Mouse (Mus musculus) right cerebral cortex, postnatal 36 days (tissue): ENCODE measurements at regions not wholly inside any gene's neighbourhood (a gene's known extent, or its start where the extent isn't known, plus 50 kb on each side); places are given as distances from the start of the nearest gene placed in this dataset.

ENCODE experiments used
- DNase-seq, 2 experiments: peaks; one replicate each; pipeline ENCODE4 v3.0.0; 2022; ENCODE audit warnings: low spot score in 2 of 2, mixed read lengths in 1 of 2

DNA sequence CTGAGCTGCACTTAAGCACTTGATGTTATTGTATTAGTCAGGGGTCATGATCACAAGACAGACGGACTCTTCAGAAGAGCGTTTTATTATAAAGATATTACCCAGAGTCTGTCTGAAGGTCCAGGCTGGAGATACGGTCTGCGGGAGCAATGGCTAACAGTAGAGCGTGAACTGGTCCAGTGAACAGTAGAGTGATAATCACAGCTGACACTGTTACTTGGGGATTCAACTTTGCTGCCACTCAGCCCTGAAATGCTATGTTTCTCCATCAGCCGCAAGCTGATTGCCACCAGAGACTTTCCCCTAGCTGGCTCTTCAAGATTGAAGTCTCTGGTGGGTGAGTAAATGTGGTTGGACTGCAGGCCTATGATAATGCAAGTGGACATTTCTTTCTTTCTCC lies 133.1 kb upstream of the Zc3h12c start:
- DNase-seq, result no peak

DNA sequence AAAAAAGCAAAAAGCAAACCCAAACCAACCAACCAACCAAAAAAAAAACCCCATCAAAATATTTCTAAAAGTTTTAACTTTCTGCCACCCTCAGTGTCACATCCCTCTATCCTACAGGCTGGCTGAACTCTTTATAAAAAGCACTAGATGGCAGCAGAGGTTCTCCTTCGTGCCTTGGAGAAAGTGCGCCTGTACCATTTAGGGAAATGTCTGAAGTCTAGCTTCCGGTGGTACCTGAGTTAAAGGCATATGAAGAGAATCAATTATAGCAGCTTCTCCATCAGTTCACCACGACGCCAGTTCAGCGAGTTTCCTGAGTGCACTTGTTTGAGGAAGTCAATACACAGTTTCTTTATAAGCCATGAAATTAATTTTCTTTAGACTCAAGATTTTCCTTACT lies 130.0 kb upstream of the Zc3h12c start:
- DNase-seq, result peak in 1 of 2 experiments; percentile 25

DNA sequence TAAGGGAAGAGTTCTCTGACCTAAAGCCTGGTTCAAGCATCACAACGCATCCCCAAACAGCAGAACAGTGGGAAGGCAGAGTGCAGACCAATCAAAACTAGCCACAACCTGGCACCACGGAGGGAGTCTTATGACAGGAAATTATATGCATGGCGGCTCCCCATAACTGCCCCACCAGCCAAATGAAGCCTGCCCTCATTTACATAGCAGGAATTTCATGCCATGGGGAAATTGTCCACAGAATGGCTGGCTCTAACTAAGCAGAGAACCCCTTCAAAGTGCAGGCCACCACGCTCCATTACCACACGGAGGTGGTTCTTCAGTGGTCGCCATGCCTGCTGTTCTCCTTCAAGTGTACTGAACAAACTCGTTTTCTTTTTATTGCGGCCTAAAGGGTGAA lies 126.3 kb upstream of the Zc3h12c start:
- DNase-seq, result no peak

DNA sequence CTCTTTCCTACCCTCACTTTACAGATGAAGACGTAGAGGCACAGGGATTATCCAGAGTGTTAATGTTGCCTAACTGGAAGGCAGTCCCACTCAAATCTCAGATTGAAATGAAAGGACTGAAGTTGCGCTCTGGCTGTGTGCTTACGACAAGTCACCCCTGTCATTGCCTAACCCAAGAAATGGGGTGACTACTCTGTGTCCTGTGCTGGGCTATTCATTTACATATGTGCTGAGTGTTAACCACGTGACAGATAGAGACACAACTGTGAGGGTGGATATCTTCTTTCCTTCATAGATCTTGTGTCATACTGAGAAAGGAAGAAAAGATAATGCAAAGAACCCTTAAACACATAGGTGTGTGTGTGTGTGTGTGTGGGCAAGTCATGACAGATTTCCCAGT lies 120.7 kb upstream of the Zc3h12c start:
- DNase-seq, result no peak

DNA sequence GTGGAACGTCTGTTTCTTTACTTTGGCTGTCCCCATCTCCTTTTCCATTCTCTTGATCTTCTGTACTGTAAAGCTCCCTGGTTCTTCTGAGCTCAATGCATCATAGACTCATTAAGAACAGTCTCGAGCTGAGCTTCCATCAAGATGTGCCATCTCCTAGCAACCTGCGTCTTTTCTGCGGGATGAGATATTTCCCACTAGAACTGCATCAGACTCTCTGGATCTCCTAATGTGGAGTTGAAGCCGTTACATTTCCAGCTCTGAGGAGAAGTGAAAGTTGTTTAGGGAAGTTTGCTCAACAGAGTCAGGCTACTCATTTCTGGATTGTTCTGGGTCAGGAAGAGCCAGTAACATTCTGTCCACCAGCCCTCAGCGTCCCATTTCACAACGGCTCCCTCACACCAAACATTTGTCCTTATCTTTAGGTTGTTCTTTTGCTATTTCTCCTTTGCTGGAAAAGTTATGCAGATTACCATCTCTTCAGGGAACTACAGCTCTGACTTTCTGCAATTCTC lies 119.4 kb upstream of the Zc3h12c start:
- DNase-seq, result no peak

DNA sequence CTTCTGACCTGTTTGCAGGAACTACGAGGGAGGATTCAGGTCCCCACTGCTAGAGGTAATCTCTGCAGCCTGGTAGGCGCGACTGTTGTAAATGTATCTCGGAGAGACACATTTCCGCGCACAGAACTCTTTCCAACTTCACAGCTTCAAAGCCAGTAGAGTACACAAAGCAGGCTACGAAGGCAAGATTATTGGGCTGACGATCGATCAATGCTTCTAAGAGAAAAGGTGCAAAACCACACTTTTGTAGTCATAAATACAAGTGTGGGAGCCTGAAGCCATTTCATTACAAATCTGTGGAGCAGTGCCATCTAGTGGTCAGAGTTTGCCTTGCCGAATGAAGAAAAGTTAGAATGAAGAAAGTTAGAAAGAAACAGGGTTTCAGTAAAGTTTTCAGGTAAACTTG lies 118.9 kb upstream of the Zc3h12c start:
- no peak for DNase-seq

DNA sequence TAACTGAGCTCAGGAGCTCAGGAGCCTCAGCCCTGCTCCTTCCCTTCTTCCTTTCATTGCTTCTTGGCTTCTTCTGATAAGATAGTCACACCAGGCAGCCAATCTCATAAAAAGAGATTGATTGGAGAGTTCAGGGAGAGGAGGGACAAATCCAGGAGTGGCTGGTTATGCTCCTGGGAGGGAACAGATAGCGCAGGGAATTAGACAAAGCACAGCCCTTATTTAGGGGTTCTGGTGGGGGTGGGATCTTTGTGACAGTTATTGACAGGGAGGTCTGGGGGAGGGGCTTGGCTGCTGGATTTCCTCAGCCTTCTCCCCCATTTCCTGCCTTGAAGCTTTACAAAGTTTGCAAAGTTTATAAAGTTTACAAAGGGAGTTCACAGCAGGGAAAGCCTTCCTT lies 117.7 kb upstream of the Zc3h12c start:
- DNase-seq, result no peak

DNA sequence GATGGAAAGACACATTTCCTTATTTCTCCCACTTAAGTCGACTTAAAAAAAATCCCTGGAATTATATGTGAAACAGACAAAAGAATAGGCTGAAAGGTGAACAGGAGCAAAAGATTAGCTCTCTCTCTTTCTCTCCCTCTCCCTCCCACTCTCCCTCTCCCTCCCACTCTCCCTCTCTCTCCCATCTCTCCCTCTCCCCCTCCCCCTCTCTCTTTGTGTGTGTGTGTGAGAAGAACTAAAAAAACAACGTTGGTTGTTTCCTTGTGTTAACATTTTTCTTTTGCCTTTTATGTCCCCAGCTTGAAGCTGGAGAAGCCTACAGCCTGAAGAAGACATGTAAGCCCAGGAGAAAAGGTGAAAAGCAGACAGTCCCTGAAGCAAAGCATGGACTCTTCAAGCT lies 115.2 kb upstream of the Zc3h12c start:
- no peak for DNase-seq

DNA sequence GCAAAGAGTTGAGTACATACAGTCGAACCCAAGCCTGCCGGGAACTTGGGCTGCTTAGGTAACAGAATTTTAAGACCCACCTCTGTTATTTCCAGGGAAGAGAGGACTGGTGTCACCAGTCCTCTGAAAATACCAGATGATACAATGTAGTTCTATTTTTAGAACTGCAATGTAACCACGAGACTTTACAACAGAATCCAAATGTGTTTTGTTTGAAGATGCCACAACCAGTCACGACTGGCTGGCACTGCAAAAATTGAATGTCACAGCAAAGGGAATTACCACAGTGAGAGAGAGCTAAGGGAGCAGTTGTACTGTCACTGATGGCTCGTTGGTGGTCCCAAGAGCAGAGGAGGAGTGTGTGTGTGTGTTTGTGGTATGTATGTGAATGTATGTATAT lies 112.6 kb upstream of the Zc3h12c start:
- no peak for DNase-seq

DNA sequence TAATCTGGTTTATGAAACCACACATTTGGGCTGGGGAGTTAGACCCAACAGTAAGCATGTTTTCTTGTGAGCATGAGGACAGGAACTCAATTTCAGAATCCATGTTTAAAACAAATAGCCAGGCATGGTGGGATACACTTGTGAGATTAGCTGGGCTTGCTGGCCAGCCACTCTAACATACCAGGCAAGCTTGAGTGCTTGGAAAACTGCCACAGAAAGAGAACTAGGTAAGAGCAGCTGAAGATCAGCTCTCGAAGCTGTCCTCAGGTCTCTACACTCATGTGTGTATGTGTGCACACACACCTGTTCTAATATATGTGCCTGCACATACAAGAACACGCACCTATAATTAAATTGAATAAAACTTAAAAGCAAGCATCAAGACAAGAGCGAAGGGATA lies 112.2 kb upstream of the Zc3h12c start:
- DNase-seq, result no peak

DNA sequence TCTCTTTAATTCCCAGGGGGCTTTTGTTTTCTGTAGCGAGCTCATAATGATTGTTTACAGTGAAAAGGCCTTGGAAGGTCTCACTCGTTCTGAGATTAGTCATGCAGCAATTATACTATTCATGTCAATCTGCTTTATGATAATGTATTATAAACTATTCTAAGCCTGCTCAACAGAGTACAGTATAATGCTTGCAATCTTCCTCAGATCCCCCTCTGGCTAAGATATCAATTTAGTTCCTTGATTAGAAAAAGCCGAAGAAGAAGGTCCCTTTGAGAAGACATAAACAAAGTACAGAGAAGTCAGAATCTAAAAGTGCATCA lies 110.3 kb upstream of the Zc3h12c start:
- no peak for DNase-seq

DNA sequence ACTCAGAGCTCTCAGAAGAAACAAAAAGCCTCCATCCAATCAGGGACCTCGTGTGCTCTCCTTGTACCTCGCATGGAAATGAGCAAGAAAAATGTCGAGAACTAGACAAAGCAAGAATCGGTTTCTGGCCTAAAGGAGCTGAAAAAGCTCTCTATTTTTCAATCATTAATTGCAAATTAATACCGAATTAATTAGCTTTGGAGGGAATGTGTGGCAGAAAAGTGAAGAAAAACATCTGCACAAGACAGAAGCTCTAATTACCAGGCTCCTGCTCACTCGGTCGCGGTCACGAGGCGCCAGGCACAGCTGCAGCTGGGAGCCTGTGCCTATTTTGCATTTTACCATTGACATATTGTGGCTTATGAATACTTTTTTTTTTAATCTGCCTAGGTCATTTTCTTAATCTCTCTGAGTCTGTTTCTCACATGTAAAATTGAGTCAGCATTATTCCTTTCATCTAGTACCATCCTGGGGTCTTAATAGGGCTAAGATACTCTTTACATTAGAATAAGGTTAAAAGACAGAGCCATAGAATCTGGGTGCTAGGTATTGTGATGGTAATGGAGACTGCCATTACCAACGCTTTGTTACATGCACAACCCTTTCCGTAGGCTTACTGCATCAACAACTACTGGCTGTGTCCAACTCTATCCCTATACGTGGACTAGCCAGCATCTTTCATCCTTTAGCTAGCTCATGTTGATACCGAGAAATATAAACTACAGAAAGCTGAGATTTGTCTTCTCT lies 109.8 kb upstream of the Zc3h12c start:
- no peak for DNase-seq

DNA sequence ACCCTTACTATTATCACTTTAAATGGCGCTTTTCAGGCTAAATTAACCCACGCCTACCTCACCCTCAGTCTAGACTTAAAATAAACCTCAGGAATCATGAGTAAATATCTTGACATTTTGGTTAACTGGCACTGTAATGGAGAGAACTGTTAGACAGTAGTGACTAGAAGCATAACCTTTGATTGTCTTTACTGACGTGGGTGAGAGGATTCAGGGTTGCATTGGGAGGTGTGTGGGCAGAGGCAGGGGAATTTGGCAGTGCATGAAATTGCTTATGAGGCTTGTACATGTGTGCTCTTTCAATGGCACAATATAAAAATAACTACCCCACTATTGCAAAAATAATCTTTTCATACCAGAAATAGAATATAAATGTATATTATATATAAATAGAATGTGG lies 105.6 kb upstream of the Zc3h12c start:
- no peak for DNase-seq

DNA sequence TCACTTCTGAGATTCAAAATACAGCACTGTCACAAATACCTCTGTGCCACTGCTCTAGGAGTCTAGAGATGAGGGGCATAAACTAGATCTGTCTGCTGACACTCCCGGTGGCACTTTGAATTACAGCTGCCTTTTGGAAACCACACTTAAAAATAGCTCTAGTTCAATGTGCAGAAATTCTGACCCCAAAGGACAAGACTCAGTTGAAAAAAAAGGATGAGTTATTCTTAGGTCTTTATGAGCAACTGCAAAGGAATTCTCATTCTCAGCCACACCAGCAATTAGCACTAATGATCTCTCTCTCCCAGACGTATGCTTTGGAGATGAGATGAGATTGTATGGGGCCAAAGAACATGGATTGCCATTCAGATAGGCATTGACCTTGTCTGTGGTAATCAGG lies 104.3 kb upstream of the Zc3h12c start:
- no peak for DNase-seq

DNA sequence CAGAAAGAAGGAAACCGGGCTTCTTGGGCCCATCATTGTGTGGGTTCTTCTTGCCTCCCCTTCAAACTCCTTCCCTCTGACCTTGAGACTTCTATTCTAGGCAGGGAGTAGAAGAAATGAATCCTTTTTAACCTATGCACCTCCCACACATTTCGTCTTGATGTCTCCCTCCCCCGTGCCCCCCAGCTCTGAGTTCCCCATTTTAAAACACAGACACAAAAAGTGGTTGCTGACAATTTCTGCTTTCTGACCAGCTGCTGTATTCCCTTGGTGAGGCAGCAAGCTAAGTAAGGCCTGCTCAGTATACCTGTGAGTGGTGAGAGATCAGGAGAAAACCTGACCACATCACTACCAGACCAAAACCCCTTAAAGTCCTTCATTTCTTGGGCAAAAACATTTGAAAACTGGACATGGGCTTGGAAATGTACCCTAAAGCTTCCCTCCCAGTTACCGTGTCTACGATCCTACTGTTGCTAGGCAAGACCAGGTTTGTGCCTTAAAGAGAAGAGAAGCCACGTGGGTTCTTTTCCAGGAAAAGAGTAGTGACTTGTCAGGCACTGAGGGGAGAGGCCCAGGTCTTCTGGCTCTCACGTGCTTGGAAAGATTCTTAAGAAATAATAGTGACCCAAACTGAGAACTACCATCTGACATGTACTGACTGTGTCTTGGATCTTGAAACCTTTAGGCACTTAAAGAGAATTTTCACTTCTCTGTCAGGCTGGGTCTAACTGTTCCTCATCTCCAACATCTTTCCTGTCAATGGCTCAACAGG lies 103.2 kb upstream of the Zc3h12c start:
- no peak for DNase-seq

DNA sequence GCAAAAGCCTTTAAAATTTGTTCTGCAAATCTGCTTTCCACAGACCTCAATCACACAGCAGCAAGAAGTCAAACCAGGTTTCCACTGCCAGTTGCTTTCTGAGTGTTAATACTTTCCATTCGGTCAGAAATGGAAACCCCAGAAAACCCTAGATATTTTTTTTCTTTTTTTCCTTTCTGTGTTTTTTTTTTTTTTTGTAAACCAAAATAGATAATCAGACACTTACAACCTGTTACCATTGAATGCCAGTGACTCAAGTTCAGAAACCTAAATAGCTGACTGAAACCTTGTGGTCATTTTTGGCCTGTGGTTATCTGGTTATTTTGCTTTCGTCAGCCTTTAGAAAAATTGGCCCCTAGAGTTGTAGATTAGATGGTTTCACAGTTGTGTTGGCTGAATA lies 93.2 kb upstream of the Zc3h12c start:
- no peak for DNase-seq

DNA sequence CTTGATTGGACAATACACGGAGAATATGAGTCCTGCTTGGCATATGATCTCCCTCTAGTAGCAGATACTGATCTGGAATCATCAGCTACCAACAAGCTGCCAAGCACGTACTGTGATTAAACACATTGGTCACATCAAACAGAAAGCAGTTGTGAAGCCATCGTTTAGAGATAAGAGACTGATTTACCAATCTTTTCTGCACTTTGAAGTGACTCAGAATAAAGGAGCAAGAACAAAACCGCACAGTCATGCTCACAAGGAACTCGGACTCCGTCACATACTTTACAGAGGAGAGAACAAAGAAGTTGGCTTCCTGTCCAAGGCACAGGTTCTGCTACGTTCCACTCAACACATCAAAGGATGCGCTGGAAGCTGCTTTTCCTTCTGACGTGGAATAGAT lies 91.1 kb upstream of the Zc3h12c start:
- no peak for DNase-seq

DNA sequence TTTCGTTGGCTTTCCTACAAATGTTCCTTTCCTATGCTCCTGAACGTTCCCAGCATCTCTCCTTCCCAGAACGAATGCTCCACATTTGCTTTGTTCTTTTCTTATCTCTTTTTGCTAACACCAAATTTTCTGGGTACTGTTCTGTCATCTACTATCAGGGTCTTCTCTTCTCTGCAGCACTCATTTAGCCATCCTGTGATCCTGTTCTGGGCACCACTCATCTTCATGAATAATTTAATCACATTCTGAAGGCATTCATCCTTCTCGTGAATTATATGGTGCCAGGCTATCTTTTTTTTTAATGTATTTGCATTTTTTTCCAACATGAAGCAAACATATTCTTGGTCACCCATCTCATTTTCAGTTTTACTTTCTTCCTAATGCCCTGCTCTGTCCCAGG lies 87.3 kb upstream of the Zc3h12c start:
- DNase-seq, result no peak

DNA sequence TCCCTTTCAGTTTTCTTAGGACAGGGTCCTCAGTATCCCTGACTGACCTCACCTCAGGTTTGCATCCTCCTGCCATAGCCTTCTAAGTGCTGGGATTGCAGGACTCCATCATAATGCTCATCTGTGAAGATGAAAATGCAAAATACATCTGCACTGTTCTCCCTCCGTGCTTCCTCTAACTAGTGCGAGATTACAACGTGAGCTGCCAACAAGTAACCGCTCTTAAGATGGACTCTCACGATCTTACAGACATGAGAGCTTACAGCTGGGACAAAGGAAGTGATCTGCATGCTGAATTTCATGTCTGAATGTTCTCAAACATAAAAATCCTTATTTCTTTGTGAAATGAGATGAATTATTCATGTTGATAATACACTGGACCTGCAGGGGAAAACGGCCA lies 86.1 kb upstream of the Zc3h12c start:
- DNase-seq, result no peak

DNA sequence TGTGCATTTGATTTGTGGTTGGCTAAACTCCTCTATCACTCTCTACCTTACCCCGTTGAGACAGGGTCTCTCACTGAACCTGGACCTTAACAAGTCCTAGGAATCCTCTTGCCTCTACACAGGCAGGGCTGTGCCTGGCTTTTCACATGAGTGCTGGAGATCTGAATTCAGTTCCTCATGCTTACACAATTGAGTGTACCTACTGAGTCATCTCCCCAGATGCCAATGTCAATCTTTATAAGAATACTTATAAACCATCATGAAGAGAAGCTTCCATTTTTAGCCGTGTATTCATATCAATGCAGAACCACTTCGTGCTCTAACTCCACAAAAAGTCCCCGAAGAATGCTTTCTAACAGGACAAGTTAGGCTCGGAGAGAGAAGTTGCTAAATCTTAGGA lies 83.1 kb upstream of the Zc3h12c start:
- no peak for DNase-seq

DNA sequence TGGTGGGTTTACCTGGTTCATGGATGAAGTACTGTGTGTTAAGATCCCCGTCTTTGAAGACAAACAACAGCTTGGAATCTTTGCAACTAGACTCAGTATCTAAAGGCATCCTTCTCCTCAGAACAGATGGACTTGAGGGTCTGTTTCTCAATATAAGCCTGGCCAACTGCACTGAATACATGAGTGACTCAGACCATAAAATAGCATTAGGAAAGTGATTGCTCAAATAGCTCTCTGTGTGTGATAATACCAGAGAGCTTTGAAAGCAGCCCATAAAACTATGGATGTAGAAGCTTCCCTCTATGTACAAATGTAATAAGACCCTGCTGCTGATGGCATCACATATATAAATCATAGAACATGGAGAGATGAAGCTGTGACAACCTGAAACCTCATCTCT lies 78.3 kb upstream of the Zc3h12c start:
- DNase-seq, result no peak

DNA sequence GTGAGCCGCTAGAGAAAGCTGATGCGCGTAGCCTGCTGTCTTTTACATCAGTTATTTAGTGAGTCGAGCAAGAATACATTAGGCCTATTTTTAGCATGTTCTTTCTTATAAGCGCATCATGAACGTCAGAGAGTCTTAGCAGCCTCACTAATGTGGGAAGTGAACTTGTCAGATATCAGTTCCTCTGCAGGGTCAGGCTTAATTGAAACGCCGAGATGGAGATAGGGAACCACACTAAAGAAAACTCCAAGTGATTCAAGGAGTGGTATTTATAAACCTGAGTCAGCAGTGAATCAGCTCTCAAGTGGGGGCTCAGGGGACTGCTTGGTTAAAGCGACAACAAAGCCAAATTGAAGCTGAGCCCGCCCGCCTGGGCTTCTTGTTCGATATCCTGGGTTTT lies 75.7 kb upstream of the Zc3h12c start:
- DNase-seq, result peak; percentile 12 to 19

DNA sequence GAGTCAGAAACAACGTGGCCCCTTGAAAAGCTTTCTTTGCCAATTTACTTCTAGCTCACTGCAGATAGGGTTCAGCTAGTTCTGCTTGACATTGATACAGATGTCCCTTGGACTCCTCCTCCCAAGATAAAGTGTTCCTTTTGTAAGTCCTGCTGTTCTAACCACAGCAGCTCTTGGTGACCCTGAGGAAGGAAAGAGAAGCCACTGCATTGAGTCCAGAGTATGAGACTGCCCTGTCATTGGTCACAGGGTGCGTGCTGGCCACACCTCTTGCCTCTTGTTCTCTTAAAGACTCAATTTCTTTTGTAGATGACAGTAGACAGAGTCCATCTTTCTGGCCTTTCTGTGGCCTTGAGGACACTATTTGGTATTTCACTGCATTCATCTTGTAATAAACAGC lies 74.7 kb upstream of the Zc3h12c start:
- DNase-seq, result no peak

DNA sequence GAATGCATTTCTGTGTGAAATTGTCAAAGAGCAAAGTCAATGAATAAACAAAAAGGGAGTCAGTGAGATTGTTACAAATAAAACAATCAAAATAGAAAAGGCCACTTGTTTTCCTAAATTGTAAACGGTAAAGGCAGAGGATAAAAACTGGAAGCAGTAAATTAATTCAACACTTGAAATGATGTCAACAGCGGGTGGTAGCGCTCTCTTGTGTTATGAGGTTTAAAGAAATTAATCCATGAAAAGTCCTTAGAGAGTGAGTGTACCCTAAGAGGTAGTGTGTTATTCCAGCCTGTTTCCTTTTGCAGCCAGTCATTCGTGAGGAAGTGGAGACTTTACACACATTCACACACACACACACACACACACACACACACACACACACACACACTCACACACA lies 73.2 kb upstream of the Zc3h12c start:
- DNase-seq, result no peak
